ENCODE assay signal across 18 mouse cellular contexts in the genomic region with DNA sequence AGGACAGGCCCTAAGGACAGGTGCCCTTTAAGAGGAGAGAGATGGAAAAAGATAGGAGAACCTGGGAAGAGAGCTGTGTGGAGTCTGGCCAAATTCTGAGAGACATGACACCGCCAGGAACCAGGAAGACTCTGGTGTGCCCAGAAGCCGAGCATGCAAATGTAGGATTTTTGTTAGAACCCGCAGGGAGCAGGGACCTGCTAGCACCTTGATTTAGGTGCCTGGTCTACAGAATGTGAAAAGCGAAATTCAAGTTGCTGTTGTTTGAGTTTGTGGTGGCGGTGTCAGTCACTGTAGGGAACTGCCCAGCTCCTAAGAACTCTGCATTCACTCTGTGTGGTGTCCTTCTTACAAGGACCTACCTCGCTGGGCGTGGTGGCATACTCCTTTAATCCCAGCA. TPM values are rescaled to one million over a fixed set of nuclear protein-coding genes. Genes with fewer than 3 reads are reported as not detected.
"Had no signal": no experiment of that assay in that cellular context is flagged by ENCODE, and none has a peak within 500 bp of the region (broad histone marks: within the 10 kb centered on the region; RNA-seq: fewer than 3 reads in every experiment).

No protein-coding gene starts in this region.

- ATAC-seq: liver, embryonic 12.5 days; liver, postnatal 0 days; lung, postnatal 0 days; midbrain, embryonic 13.5 days; midbrain, embryonic 15.5 days; midbrain, embryonic 16.5 days had no signal

- DNase-seq: left cerebral cortex, postnatal 4 days; liver; liver, embryonic 13.5 days; liver, postnatal 0 days; lung, adult 18-20 months; lung, adult 2 months; lung, embryonic 14.5 days; lung, postnatal 10 days; lung, postnatal 14 days; lung, postnatal 36 days; lung, postnatal 4 days; midbrain, embryonic 14.5 days had no signal

RNA-seq across cellular contexts. Expression of gene Sh3bp4, which starts 47.2 kb away (rescaled TPM):
- total RNA-seq: megakaryocyte-erythroid progenitor cell, adult 5-6 weeks had no signal
